Mouse (Mus musculus) frontal cortex, adult 2 months (tissue): ENCODE data around the gene Snn. TPM values are rescaled to one million over a fixed set of nuclear protein-coding genes. Genes with fewer than 3 reads are reported as not detected.

Source experiments
- DNase-seq, 2 experiments: peaks; one replicate each; pipeline ENCODE4 v3.0.0; 2022; ENCODE audit warnings: low spot score in 1 of 2; ENCODE audit errors: extremely low spot score in 1 of 2
- polyA plus RNA-seq: library from polyadenylated mRNA; depleted of rRNA; stranded (reverse); fragments of >200 nt; gene quantifications from 2 replicates; pipeline ENCODE4 v1.2.3, GENCODE M21; 2012; rRNA removed

Snn gene
- polyA plus RNA-seq, 1 experiment = 227 TPM

GRCm38 (mm10) chr16:11078216-11078869 lies 17.6 kb downstream of the Snn start:
- DNase-seq = no peak

GRCm38 (mm10) chr16:11084181-11084580 lies 23.4 kb downstream of the Snn start:
- no peak for DNase-seq

- DNase-seq = no peak
Measured at GRCm38 (mm10) chr16:11086299-11086698, 25.6 kb downstream of the Snn start.

- peak in 1 of 2 experiments; percentile 58 for DNase-seq
Measured at GRCm38 (mm10) chr16:11086856-11087588, 26.3 kb downstream of the Snn start.

- DNase-seq = no peak
Measured at GRCm38 (mm10) chr16:11090836-11091570, 30.3 kb downstream of the Snn start.

- no peak for DNase-seq
Measured at GRCm38 (mm10) chr16:11092061-11092460, 31.3 kb downstream of the Snn start.

- DNase-seq = peak; percentile 67 to 77
Measured at GRCm38 (mm10) chr16:11092523-11092922, 31.8 kb downstream of the Snn start.

- DNase-seq = no peak
Measured at GRCm38 (mm10) chr16:11093717-11094386, 33.1 kb downstream of the Snn start.

- no peak for DNase-seq
Measured at GRCm38 (mm10) chr16:11097301-11097700, 36.6 kb downstream of the Snn start.

- DNase-seq = no peak
Measured at GRCm38 (mm10) chr16:11104905-11105304, 44.2 kb downstream of the Snn start.

- peak in 1 of 2 experiments; percentile 61 for DNase-seq
Measured at GRCm38 (mm10) chr16:11109198-11109740, 48.5 kb downstream of the Snn start.

GRCm38 (mm10) chr16:11122625-11123024 lies 61.9 kb downstream of the Snn start:
- no peak for DNase-seq

GRCm38 (mm10) chr16:11124110-11124509 lies 63.4 kb downstream of the Snn start:
- DNase-seq = no peak

Other genes with a start within 250 kb of the Snn start
- not detected in 2 replicates for gene Gm11172, start 248.0 kb upstream of the Snn start, polyA plus RNA-seq
- 0.16 and 0.19 TPM in 2 replicates for gene Rmi2, start 225.9 kb upstream of the Snn start, polyA plus RNA-seq
- gene Litaf, start 5.2 kb downstream of the Snn start, polyA plus RNA-seq = 47.6 and 49.6 TPM in 2 replicates
- 31.0 and 32.7 TPM in 2 replicates for gene Txndc11, start 73.7 kb downstream of the Snn start, polyA plus RNA-seq
- 90.4 and 104 TPM in 2 replicates for gene Zc3h7a, start 115.4 kb downstream of the Snn start, polyA plus RNA-seq
- 41.9 and 45.8 TPM in 2 replicates for gene Rsl1d1, start 142.4 kb downstream of the Snn start, polyA plus RNA-seq
- gene Gspt1, start 193.4 kb downstream of the Snn start, polyA plus RNA-seq = 37.9 and 45.7 TPM in 2 replicates